Mouse (Mus musculus) limb, embryonic 13.5 days (tissue): ENCODE results near the gene Olfr1375. TPM values are rescaled to one million over a fixed set of nuclear protein-coding genes. Genes with fewer than 3 reads are reported as not detected.

Source experiments
- ATAC-seq: fragments of 200-750 bp; cut with Nextera tagmentation; 2 replicates; pipeline ENCODE4 v1.8.0; 2017; ENCODE audit warnings: low read depth, moderate number of reproducible peaks, moderate TSS enrichment; ENCODE audit not compliant: low FRiP score
- H3K27ac ChIP-seq: fragments of 300-500 bp; sonication (generic); 2 replicates; pipeline ENCODE4 v1.5.1; 2015; ENCODE audit warnings: inconsistent platforms, mild to moderate bottlenecking, moderate library complexity
- H3K27me3 ChIP-seq: fragments of 300-500 bp; sonication (generic); 2 replicates; pipeline ENCODE4 v1.6.1; 2015; ENCODE audit warnings: mild to moderate bottlenecking, inconsistent platforms
- H3K36me3 ChIP-seq: fragments of 300-500 bp; sonication (generic); 2 replicates; pipeline ENCODE4 v1.6.1; 2015; ENCODE audit warnings: inconsistent platforms, mild to moderate bottlenecking, moderate library complexity
- H3K4me1 ChIP-seq: fragments of 300-500 bp; sonication (generic); 2 replicates; pipeline ENCODE4 v1.6.1; 2015; ENCODE audit warnings: inconsistent platforms
- H3K4me2 ChIP-seq: fragments of 300-500 bp; sonication (generic); replicated peaks from 2 replicates; pipeline ENCODE4 v1.6.1; 2015; ENCODE audit warnings: inconsistent platforms, mild to moderate bottlenecking, moderate library complexity
- H3K4me3 ChIP-seq: fragments of 300-500 bp; sonication (generic); 2 replicates; pipeline ENCODE4 v1.5.1; 2015; ENCODE audit warnings: moderate library complexity, mild to moderate bottlenecking, inconsistent platforms
- H3K9ac ChIP-seq: fragments of 300-500 bp; sonication (generic); 2 replicates; pipeline ENCODE4 v1.6.1; 2015; ENCODE audit warnings: mild to moderate bottlenecking, inconsistent platforms
- H3K9me3 ChIP-seq: fragments of 300-500 bp; sonication (generic); 2 replicates; pipeline ENCODE4 v1.6.1; 2016; ENCODE audit warnings: inconsistent platforms
- WGBS: fragments of 180-500 bp; shearing (Covaris S2); methylation state at CpG from one replicate; pipeline ENCODE4 v1.1.7; 2015; 5-methylcytosine and 5-hydroxymethylcytosine counted together
- polyA plus RNA-seq: library from polyadenylated mRNA; unstranded; fragments of >200 nt; fragmentation: Nextera tagmentation; extraction: Ambion mirVana; gene quantifications from 2 replicates; pipeline ENCODE4 v1.2.1, GENCODE M21; 2015

The Olfr1375 gene
- polyA plus RNA-seq, 1 experiment from 2014 or later = not detected

DNA sequence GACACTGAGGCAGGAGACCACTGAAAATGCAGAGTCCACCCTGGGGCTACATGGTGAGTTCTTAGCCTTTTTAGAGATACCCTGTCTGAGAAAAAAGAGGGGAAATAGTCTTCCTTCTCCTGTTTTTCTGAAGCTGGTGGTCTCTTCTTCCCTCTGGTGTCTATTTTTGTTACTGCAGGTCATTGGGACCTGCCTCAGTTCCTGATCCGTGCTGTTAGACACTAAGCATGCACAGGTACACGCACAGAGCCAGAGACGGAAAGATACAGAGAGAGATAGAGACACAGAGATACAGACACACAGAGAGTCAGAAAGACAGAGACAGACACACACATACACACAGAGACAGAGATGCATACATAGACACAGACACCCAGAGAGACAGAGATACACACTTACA is 5.3 kb downstream of the Olfr1375 start:
- Histone ChIP-seq H3K4me3 (no peak overlapping the region), H3K9ac (no peak overlapping the region), H3K4me1 (no peaks in the 10 kb centered on the region), H3K4me2 (no peak overlapping the region), H3K27me3 (no peaks in the 10 kb centered on the region), H3K27ac (no peak overlapping the region), H3K36me3 (no peaks in the 10 kb centered on the region), H3K9me3 (no peaks in the 10 kb centered on the region)
- WGBS = 59% methylated on average over 3 of the region's 3 CpGs
- no peak for ATAC-seq

DNA sequence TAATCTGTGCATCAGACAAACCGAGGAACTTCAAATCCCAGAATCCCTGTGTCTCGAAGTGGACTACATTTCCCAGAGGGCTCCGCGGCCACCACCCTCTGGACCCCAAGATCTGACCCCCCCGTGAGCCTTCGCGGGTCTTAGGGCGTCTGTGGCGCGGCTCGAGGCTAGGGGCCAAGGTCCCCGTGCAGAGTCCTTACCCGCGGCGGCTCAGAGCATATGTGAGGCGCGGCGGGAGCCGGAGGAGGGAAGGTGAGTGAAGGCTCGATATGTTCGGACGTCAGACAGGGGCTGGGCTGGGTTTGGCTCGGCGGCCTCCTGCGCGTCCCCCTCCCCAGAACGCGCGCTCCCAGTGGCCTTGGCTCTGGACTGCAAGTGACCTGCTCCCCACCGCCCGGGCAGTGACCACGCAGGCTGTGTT is 11.3 kb downstream of the Olfr1375 start, which contains the start of gene Zfp354a:
Gene Zfp354a, plus strand, starts transcription at position 107 of the 421 bp plus-strand sequence.
- H3K4me2 ChIP-seq = peak within 1 kb of the TSS; percentile 83
- H3K36me3 ChIP-seq = peaks cover 29% of the 10 kb centered on the region
- no peak within 1 kb of the TSS for H3K27ac ChIP-seq
- H3K9me3 ChIP-seq = no peaks in the 10 kb centered on the region
- H3K9ac ChIP-seq = peak within 1 kb of the TSS; percentile 79
- peak; percentile 92 for ATAC-seq
- H3K27me3 ChIP-seq = no peaks in the 10 kb centered on the region
- under 1% methylated on average over 32 of the region's 32 CpGs for WGBS
- H3K4me3 ChIP-seq = peak within 1 kb of the TSS; percentile 77
- H3K4me1 ChIP-seq = peaks cover 8% of the 10 kb centered on the region

DNA sequence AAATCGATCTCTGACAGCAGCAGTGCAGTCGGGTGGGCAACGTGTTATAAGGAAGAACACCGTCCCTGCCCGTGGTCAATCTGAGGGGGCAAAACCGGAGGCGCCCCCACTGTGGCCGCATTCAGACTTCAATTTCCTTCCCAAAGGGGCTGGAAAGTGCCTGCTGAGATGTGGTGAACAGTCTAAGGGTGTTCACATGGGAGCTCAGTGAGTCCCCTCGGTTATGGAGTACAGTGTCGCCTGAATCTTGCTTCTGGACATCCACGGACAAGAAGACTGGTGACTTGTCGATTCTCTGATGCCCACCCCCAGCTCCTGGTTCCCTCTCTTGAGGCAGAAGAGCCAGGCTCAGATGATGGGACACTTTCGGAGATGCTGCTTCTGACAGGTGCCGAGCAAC is 11.7 kb downstream of the Olfr1375 start:
- peaks cover 34% of the 10 kb centered on the region for H3K36me3 ChIP-seq
- H3K9ac ChIP-seq = peak overlapping the region; percentile 79
- no peaks in the 10 kb centered on the region for H3K9me3 ChIP-seq
- ATAC-seq = 0 out of 2 replicates have a peak, but pooled peaks have one; percentile 6
- H3K4me1 ChIP-seq = peaks cover 8% of the 10 kb centered on the region
- peak overlapping the region; percentile 83 for H3K4me2 ChIP-seq
- 15% methylated on average over 14 of the region's 14 CpGs for WGBS
- H3K27ac ChIP-seq = no peak overlapping the region
- peak overlapping the region; percentile 77 for H3K4me3 ChIP-seq
- no peaks in the 10 kb centered on the region for H3K27me3 ChIP-seq

DNA sequence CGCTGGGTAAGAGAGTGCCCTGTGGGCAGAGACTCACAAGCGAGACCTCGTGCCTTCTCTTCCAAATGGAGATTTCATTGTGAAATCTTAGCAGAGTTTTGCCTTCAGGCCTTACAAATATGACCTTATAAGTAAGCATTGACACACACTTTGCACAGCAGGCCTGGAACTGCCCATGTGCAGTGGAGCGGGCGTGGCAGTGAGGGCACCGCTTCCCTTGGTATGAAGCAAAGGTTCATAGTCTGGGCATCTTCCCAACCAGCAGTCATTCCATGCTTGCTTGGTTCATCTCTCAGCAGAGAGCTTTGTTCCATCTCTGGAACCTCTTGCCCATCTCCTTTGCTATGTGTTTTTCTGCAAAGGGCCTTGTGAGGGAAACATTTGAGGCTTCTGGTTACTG is 13.1 kb downstream of the Olfr1375 start:
- no peaks in the 10 kb centered on the region for H3K27me3 ChIP-seq
- no peak overlapping the region for H3K9ac ChIP-seq
- no peak overlapping the region for H3K4me3 ChIP-seq
- no peaks in the 10 kb centered on the region for H3K9me3 ChIP-seq
- peaks cover 44% of the 10 kb centered on the region for H3K36me3 ChIP-seq
- H3K27ac ChIP-seq = no peak overlapping the region
- peaks cover 8% of the 10 kb centered on the region for H3K4me1 ChIP-seq
- no peak for ATAC-seq
- no peak overlapping the region for H3K4me2 ChIP-seq
- 93% methylated on average over 6 of the region's 6 CpGs for WGBS

DNA sequence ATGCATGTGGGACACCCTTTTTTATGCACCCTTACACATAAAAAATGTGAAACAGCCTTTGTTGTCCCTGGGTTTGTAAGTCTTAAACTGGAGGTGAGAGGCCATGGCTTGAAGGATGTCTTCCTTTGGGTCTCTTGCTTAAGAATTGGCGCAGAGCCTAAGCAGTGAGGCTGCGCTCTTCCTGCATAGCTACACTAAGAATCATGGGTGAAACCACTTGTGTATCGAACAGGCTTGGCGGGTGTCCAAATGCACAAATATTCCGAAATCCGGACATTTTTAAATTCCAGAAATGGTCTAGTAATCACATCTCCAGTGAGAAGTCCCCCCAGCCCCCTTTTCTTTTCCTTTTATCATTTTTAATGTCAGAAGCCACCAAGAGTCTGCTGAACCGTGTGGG is 15.4 kb downstream of the Olfr1375 start:
- peaks cover 67% of the 10 kb centered on the region for H3K36me3 ChIP-seq
- ATAC-seq = no peak
- H3K9me3 ChIP-seq = no peaks in the 10 kb centered on the region
- H3K4me1 ChIP-seq = peaks cover 8% of the 10 kb centered on the region
- no peaks in the 10 kb centered on the region for H3K27me3 ChIP-seq
- H3K9ac ChIP-seq = no peak overlapping the region
- WGBS = 82% methylated on average over 7 of the region's 7 CpGs
- H3K4me2 ChIP-seq = no peak overlapping the region
- H3K4me3 ChIP-seq = no peak overlapping the region
- no peak overlapping the region for H3K27ac ChIP-seq

DNA sequence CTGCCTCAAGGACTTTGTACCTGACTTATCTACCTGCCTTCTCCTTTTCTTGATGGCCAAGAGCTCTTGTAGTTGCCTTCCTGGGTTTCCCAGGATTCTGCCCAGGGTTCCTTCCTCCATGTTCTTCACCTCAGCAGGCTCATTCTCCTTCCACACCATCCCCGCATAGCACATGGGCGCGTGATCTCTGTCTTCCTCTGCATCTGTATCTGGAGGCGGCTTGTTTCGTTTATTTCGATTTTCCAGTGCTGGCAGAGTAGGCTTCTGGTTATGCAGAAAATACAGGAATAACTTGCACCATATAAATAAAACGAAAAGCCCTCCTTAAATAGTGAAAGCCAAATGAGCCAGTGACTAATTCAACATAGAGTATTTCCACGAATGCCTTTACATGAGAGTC is 15.9 kb downstream of the Olfr1375 start:
- Histone ChIP-seq H3K4me3 (no peak overlapping the region), H3K4me2 (no peak overlapping the region), H3K9me3 (no peaks in the 10 kb centered on the region), H3K9ac (no peak overlapping the region), H3K27ac (no peak overlapping the region), H3K36me3 (peaks cover 73% of the 10 kb centered on the region), H3K4me1 (peaks cover 8% of the 10 kb centered on the region), H3K27me3 (no peaks in the 10 kb centered on the region)
- no peak for ATAC-seq
- 95% methylated on average over 8 of the region's 8 CpGs for WGBS

DNA sequence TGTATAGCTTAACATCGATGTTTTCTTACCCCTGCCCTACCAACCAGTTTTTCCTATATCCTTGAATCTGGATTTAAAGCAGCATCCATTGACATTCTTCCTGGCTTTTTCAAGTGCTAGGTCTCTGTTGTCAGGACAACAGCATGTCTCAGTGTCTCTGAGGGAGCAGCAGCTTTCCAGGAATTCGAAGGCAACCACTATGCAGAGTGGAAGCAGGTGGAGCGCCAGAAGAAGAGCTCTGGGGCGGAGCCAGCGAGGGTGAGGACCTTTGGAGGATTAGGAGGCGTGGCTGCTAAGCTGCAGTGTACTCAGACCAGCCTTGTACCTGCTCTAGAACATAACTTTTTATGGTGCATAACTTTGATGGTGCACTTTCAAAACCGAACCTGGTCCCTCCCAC is 36.6 kb downstream of the Olfr1375 start:
- no peak overlapping the region for H3K9ac ChIP-seq
- no peak overlapping the region for H3K4me2 ChIP-seq
- 43% methylated on average over 7 of the region's 7 CpGs for WGBS
- no peaks in the 10 kb centered on the region for H3K36me3 ChIP-seq
- H3K4me3 ChIP-seq = no peak overlapping the region
- peaks cover 5% of the 10 kb centered on the region; the same call in 1 of the 2 replicates for H3K27me3 ChIP-seq
- H3K4me1 ChIP-seq = no peaks in the 10 kb centered on the region
- H3K27ac ChIP-seq = no peak overlapping the region
- H3K9me3 ChIP-seq = no peaks in the 10 kb centered on the region
- no peak for ATAC-seq

DNA sequence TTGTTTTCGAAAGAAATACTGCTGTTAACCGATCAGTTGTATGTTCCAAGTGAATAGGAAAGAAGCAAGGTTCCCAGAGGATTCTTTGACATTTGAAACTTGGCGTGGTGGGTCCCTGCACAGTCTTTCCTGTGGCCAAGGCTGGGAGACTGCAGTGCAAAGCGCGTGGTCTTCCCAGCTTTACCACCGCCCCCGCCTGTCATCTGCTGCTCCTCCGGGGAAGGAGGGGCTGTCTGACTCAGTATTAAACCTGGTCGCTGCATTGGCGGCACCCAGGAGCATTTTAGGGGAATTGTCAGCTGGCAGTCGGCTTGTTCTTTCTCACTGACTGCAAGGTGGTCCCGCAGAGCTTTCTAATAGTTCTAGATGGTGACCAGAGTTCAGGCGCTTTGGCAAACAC is 37.4 kb downstream of the Olfr1375 start:
- Histone ChIP-seq H3K27ac (no peak overlapping the region), H3K9me3 (no peaks in the 10 kb centered on the region), H3K36me3 (no peaks in the 10 kb centered on the region), H3K4me3 (no peak overlapping the region), H3K27me3 (peaks cover 5% of the 10 kb centered on the region; the same call in 1 of the 2 replicates), H3K9ac (0 out of 2 replicates have a peak overlapping the region, but pooled peaks have one; percentile 25), H3K4me2 (no peak overlapping the region), H3K4me1 (no peaks in the 10 kb centered on the region)
- no peak for ATAC-seq
- 53% methylated on average over 13 of the region's 13 CpGs for WGBS

Other genes starting within 250 kb of the Olfr1375 start
- gene Zfp354c, start 220.4 kb upstream of the Olfr1375 start, polyA plus RNA-seq = 53.1 and 67.6 TPM in 2 replicates
- 0.94 and 1.00 TPM in 2 replicates for gene Zfp879, start 206.6 kb upstream of the Olfr1375 start, polyA plus RNA-seq
- not detected in 2 replicates for gene Grm6, start 197.4 kb upstream of the Olfr1375 start, polyA plus RNA-seq
- 12.8 and 13.1 TPM in 2 replicates for gene Zfp454, start 160.5 kb upstream of the Olfr1375 start, polyA plus RNA-seq
- 12.7 and 14.3 TPM in 2 replicates for gene Zfp2, start 131.9 kb upstream of the Olfr1375 start, polyA plus RNA-seq
- 1.4 and 2.1 TPM in 2 replicates for gene Zfp354b, start 116.5 kb upstream of the Olfr1375 start, polyA plus RNA-seq
- gene 4933414I15Rik, start 104.3 kb upstream of the Olfr1375 start, polyA plus RNA-seq = not detected in 2 replicates
- not detected in 2 replicates for gene Prop1, start 94.3 kb upstream of the Olfr1375 start, polyA plus RNA-seq
- gene Olfr1378, start 81.6 kb upstream of the Olfr1375 start, polyA plus RNA-seq = 0.04 TPM in 1 of 2 replicates, not detected in the other
- gene Olfr1377, start 66.1 kb upstream of the Olfr1375 start, polyA plus RNA-seq = not detected in 2 replicates
- not detected in 2 replicates for gene Olfr51, start 44.5 kb upstream of the Olfr1375 start, polyA plus RNA-seq
- gene Olfr54, start 33.9 kb upstream of the Olfr1375 start, polyA plus RNA-seq = not detected in 2 replicates
- 10.2 and 11.8 TPM in 2 replicates for gene Zfp354a, start 11.1 kb downstream of the Olfr1375 start, polyA plus RNA-seq
- gene Gm12569, start 172.4 kb downstream of the Olfr1375 start, polyA plus RNA-seq = not detected in 2 replicates
- gene Clk4, start 213.6 kb downstream of the Olfr1375 start, polyA plus RNA-seq = 146 and 156 TPM in 2 replicates
- 0.52 and 0.53 TPM in 2 replicates for gene BC049762, start 214.9 kb downstream of the Olfr1375 start, polyA plus RNA-seq
- 23.3 and 23.6 TPM in 2 replicates for gene Col23a1, start 241.8 kb downstream of the Olfr1375 start, polyA plus RNA-seq